Mouse (Mus musculus) kidney, adult 2 months (tissue): Measurements from ENCODE around the gene Ctnna3.

ENCODE experiments used
- CTCF ChIP-seq: fragments of 200-500 bp; conservative IDR thresholded peaks from 2 replicates; pipeline ENCODE4 v1.5.1; 2011; ENCODE audit warnings: low read depth, mild to moderate bottlenecking, control low read depth, low read length, moderate library complexity, mixed read lengths; ENCODE audit not compliant: insufficient read depth, insufficient read length
- POLR2A ChIP-seq: fragments of 200-500 bp; IDR thresholded peaks from one replicate; pipeline ENCODE4 v1.6.1; 2011; ENCODE audit warnings: low read depth, low read length, control low read depth

DNA sequence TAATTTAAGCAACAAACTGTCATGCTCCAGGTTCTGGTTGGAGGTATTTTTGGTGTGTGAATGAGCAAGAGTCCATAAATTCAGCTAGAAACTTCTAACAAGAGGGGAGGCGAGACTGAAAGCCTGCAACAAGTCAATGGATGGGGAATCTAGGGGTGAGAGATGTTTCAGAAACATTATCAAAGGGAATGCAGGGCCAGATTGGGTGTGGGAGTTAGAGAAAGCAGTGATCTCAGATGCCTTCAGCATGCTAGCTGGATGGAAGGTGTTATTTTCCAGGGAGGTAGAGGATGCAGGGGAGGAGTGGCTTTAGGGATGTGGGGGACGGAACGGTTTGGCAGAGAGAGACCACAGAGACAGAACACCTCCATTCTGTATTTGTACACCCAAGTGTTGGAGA lies 785.7 kb downstream of the Ctnna3 start:
- TF ChIP-seq CTCF = no peak
- no peak for TF ChIP-seq POLR2A
